In genomic region chr11:119670690-119671666, GRCm38 (mm10) we compare ENCODE assay signal across 9 mouse cellular contexts.
DNase-seq lines count a peak whose midpoint lies in the region; ATAC-seq lines count a peak whose summit lies in the region.
"Had no signal": no experiment of that assay in that cellular context is flagged by ENCODE, and none has a peak within 500 bp of the region (broad histone marks: within the 10 kb centered on the region; RNA-seq: fewer than 3 reads in every experiment).

No protein-coding gene starts in this region.

- H3K27me3 ChIP-seq in hindbrain, embryonic 10.5 days (ENCODE audit: insufficient read depth, poor library complexity, severe bottlenecking), result no peaks in the 10 kb centered on the region
- no peaks in the 10 kb centered on the region for H3K27me3 ChIP-seq in hindbrain, embryonic 14.5 days (ENCODE audit: control insufficient read depth, insufficient read depth, low read length)

- peaks cover 8% of the 10 kb centered on the region for H3K36me3 ChIP-seq in hindbrain, embryonic 10.5 days
- no peaks in the 10 kb centered on the region for H3K36me3 ChIP-seq in hindbrain, embryonic 14.5 days (replicated peaks; ENCODE audit: control insufficient read depth, insufficient read depth)

- no peak for DNase-seq in hindbrain, embryonic 10.5 days (ENCODE audit: low spot score)
- DNase-seq in hindbrain, embryonic 14.5 days (ENCODE audit: low spot score), result no peak
- DNase-seq in CD8-positive naive resting alpha-beta T cell, adult 2 months (ENCODE audit: low read depth in 2 of 2, low spot score in 2 of 2), result peak; percentile 79 to 83
- DNase-seq in induced T-regulatory cell, adult 2 months (ENCODE audit: low read depth), result peak; percentile 88
- DNase-seq in spleen, adult 12 weeks (ENCODE audit: low spot score), result peak; percentile 40
- DNase-seq in frontal cortex, postnatal 36 days (ENCODE audit: low spot score in 2 of 2), result no peak
- no peak for DNase-seq in kidney, adult 9 months
- DNase-seq in adrenal gland, postnatal 36 days, result no peak

- 83% methylated on average over 11 of the region's 11 CpGs for WGBS in hindbrain, embryonic 10.5 days
- 74% methylated on average over 11 of the region's 11 CpGs for WGBS in hindbrain, embryonic 14.5 days

- ATAC-seq in hindbrain, embryonic 14.5 days (ENCODE audit: low FRiP score), result no peak

- H3K27ac ChIP-seq in hindbrain, embryonic 10.5 days, result 0 out of 2 replicates have a peak overlapping the region, but pooled peaks have one; percentile 3
- no peak overlapping the region for H3K27ac ChIP-seq in hindbrain, embryonic 14.5 days

- H3K9me3 ChIP-seq in hindbrain, embryonic 10.5 days, result no peaks in the 10 kb centered on the region
- H3K9me3 ChIP-seq in hindbrain, embryonic 14.5 days (ENCODE audit: control insufficient read depth, low read length), result no peaks in the 10 kb centered on the region

- no peak overlapping the region for H3K4me2 ChIP-seq in hindbrain, embryonic 14.5 days (replicated peaks)

- peaks cover 44% of the 10 kb centered on the region for H3K4me1 ChIP-seq in hindbrain, embryonic 10.5 days (replicated peaks)
- peaks cover 15% of the 10 kb centered on the region; the same call in 1 of the 2 replicates for H3K4me1 ChIP-seq in hindbrain, embryonic 14.5 days (replicated peaks; ENCODE audit: control insufficient read depth, insufficient read depth, low read length)

- no peak overlapping the region for H3K4me3 ChIP-seq in hindbrain, embryonic 10.5 days
- no peak overlapping the region for H3K4me3 ChIP-seq in hindbrain, embryonic 14.5 days (replicated peaks; ENCODE audit: low read length)
- H3K4me3 ChIP-seq: myocyte had no signal

- no peak overlapping the region for H3K9ac ChIP-seq in hindbrain, embryonic 14.5 days

Comparison
In these comparisons a context has a peak if more than half of its experiments do, and no peak if none do; other contexts are left out.
1. DNase-seq: peak in CD8-positive naive resting alpha-beta T cell, adult 2 months (2 of 2), induced T-regulatory cell, adult 2 months (single experiment) and spleen, adult 12 weeks (single experiment); none in hindbrain, embryonic 10.5 days (single experiment), hindbrain, embryonic 14.5 days (single experiment), frontal cortex, postnatal 36 days (0 of 2), kidney, adult 9 months (single experiment) and adrenal gland, postnatal 36 days (0 of 2).